Mouse (Mus musculus) E14TG2a.4 (cell line): ENCODE results near the gene Atp5k.

Experiments
- CTCF ChIP-seq: conservative IDR thresholded peaks from 2 replicates; pipeline ENCODE4 v1.5.1; 2014; ENCODE audit warnings: low read length
- NANOG ChIP-seq: IDR thresholded peaks from 2 replicates; pipeline ENCODE4 v1.6.1; 2014; ENCODE audit warnings: borderline replicate concordance, low read length, mixed read lengths
- POU5F1 ChIP-seq: IDR thresholded peaks from 2 replicates; pipeline ENCODE4 v1.6.1; 2014; ENCODE audit warnings: low read length, borderline replicate concordance

DNA sequence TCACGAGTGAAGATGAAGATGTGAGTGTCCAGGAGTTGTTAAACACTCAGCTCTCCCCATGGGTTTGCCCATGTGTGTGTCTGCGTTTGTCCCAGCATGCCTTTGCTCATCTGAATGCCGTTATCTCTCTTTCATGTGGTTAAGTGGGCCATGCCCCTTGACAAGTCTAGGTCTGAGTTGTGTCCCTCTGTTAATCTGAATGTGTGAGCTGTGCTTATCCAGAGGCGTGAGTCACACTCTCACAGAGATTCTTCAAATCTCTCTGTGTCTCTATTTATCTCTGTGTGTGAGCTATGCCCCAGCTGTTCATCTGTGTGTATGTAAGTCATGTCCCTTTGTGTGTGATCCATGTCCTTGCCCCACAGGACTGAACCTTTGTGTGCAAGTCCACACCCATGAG, 30.8 kb downstream of the Atp5k start:
- no peak for TF ChIP-seq CTCF
- TF ChIP-seq NANOG = no peak
- TF ChIP-seq POU5F1 = no peak
